Mouse (Mus musculus) gastrocnemius, postnatal 14 days (tissue): ENCODE data around the gene Hook1. TPM values are rescaled to one million over a fixed set of nuclear protein-coding genes. Genes with fewer than 3 reads are reported as not detected.
"Not testable (repeated sequence)": the region's sequence is repeated elsewhere in the genome, so short reads cannot be mapped to it uniquely, and the experiment has no call there.

Experiments
- DNase-seq: peaks from one replicate; pipeline ENCODE4 v3.0.0; 2021; ENCODE audit warnings: mixed read lengths
- intact Hi-C: fragments of 180-260 bp; cut with DNase I; formaldehyde crosslinking; loops from one replicate; pipeline ENCODE4 v1.15.1; 2025; ENCODE audit warnings: low total_unique reads
- long read RNA-seq, 2 experiments: library from polyadenylated mRNA; stranded (forward); transcript quantifications; one replicate each; pipeline ENCODE4 v2.0.0; 2021
- total RNA-seq, 2 experiments: library from RNA; stranded (reverse); gene quantifications; 2 replicates each; pipeline ENCODE4 v1.2.3; 2021

Hook1 gene
- total RNA-seq: 1 to 10 TPM; 5.5 to 7.1 TPM
- long read RNA-seq, experiment 1, partial matches to known transcripts: 0 of 2 reads
- long read RNA-seq, experiment 1, other reads (novel, unspliced or antisense): 2 of 2 reads
- long read RNA-seq, experiment 2, full-length matches to known transcripts: 1 of 3 reads
- long read RNA-seq, experiment 2, partial matches to known transcripts: 0 of 3 reads
- long read RNA-seq, experiment 2, other reads (novel, unspliced or antisense): 2 of 3 reads

DNA sequence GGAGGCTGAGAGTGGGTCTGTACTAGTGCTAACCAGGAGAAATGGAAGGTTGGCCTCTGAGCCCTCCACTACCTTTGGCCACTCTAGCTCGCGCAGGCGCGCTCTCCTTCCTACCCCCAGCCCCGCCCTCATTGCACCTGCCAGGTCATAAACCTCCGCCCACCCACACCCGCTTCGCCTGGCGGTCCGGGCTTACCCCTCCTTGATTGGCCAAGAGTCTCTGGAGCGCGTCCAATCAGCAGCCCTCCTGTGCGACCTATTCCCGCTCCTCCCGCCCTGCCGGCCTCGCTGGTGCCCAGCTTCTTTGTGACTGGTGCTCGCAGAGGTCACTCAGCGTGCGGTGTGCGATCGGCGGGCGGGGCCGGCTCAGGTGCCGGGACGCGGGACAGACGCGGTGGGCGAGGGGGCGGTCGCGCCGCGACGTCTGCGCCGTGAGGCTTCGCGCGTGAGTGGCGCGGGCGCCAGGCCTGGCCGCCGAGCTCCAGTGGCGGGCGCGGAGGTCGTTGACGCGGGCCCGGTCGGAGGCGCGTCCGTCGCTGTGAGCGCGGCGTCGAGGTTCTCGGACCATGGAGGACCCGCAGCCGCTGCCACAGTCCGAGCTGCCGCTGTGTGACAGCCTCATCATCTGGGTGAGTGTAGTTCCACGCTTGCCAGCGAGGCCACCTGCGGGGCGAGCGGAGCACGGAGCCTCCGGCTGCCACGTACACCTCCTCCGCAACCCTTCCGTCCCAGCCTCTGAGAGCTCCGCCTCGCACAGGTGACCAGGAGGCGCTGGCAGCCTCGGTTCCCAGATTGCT, at the start of gene Hook1:
Gene Hook1 (plus strand): TSS at position 313 of the 797 bp plus-strand sequence.
- intact Hi-C loops: no loop called here
- peak; percentile 84 for DNase-seq

GRCm38 (mm10) chr4:95917703-95918102, 49.3 kb upstream of the Hook1 start:
- intact Hi-C loops: no loop called here
- no peak for DNase-seq

DNA sequence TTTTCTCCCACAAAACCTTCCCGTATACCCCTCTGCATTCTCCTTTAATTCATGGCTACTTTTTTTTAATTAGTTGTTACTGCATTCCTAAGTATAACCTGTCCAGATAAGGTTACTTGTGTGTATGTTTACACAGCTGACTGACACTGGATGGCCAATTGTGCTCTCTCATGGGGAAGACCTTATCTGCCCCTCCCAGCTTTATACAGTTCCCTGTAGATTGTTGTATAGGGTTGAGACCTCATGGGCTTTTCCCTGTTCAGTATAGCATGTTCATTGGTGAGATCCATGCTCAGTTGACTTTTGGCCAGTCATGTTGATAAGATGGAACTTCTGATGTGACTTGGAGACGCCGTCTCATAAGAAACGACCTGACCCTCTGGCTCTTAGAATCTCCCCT, 46.6 kb upstream of the Hook1 start:
- no peak for DNase-seq
- intact Hi-C loops: no loop called here

DNA sequence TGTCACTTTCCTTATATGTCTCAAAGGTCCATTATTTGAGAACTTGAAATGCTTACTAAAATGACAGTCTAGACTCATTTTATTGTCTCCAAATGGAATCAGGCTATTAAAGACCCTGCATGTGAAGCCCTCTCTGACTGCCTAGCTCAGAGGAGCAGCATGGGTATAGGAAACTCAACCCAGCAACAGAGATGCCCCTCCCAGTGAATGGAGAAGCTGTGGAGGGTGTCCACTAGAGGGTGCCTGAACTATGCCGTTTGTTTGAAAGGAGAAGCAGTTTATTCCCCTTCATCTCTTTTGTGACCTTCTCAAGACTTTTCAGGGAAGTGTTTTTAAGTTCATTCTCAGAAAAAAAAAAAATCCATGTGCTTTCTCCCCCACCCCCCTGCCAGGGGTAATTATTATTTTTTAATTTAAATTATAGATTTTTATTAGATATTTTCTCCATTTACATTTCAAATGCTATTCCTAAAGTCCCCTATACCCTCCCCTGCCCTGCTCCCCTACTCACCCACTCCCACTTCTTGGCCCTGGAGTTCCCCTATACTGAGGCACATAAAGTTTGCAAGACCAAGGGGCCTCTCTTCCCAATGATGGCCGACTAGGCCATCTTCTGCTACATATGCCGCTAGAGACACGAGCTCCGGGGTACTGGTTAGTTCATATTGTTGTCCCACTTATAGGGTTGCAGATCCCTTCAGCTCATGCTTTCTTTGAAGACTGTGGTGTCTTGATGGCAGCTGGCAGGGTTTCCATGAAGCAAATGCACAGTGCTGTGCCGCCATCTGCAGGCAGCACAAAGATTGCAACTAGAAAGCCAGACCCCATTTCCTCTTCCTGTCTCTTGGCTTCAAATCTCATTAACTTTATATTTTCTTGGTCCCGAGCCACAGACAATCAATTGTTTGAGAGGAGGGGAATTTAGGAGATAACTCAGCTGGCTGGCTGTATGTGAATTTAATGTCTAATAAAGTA, 42.5 kb upstream of the Hook1 start:
- peak; percentile 70 for DNase-seq
- intact Hi-C loops: loop anchor here (5.0 kb wide), 1 partner anchor 917 kb away; no protein-coding TSS in a partner anchor

DNA sequence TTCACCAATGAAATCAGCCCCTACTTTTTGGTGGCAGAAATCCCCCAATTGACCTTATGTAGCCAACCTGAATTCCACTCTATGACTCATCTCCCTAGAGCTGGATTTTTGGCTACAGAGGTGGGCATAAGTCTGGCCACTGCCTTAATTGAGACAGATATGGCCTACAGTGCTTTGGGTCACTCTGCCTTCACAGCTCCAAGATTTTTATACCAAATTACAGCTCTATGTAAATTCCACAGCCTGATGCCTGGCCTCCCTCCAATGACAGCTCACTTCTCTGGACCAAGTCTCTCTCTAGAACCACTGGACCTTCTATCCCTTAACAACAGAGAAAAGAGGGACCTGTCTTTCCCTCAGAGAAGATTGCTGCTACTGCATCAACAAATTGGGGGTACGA, 38.2 kb upstream of the Hook1 start:
- no peak for DNase-seq
- intact Hi-C loops: loop anchor here (5.0 kb wide), 1 partner anchor 922 kb away; no protein-coding TSS in a partner anchor

GRCm38 (mm10) chr4:95929936-95930335, 37.1 kb upstream of the Hook1 start:
- intact Hi-C loops: loop anchor here (5.0 kb wide), 1 partner anchor 923 kb away; no protein-coding TSS in a partner anchor
- no peak for DNase-seq

- intact Hi-C loops: no loop called here
- DNase-seq: no peak
Measured at GRCm38 (mm10) chr4:95931331-95931730, 35.7 kb upstream of the Hook1 start.

- intact Hi-C loops: no loop called here
- no peak for DNase-seq
Measured at GRCm38 (mm10) chr4:95933801-95934356, 33.2 kb upstream of the Hook1 start.

GRCm38 (mm10) chr4:95934384-95935035, 32.5 kb upstream of the Hook1 start:
- intact Hi-C loops: no loop called here
- DNase-seq: no peak

GRCm38 (mm10) chr4:95938701-95939100, 28.3 kb upstream of the Hook1 start:
- no peak for DNase-seq
- intact Hi-C loops: no loop called here

DNA sequence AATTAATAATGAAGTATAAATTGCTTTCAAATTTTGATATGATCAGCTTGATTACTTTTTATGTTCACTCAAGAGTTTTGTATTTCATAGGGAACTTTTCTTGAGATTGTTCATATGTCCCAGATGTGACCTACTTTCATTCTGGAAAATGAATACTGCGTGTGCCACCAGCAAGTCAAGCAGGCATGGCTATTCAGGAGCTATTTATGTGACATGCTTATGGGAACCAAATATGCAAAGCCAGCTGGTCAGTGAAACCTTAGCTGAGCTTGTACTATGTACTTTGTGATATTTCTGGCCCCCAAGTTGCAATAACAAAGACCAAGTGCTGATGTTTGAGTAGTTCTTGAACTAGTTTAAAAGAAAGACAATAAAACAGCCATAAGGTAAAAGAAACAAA, 19.1 kb upstream of the Hook1 start:
- intact Hi-C loops: no loop called here

GRCm38 (mm10) chr4:95953328-95953727, 13.7 kb upstream of the Hook1 start:
- no peak for DNase-seq
- intact Hi-C loops: no loop called here

More for the DNA sequence above, 19.1 kb upstream of the Hook1 start:
- no peak for DNase-seq

GRCm38 (mm10) chr4:95982221-95982620, 15.2 kb downstream of the Hook1 start:
- intact Hi-C loops, DNase-seq: not testable (repeated sequence)

DNA sequence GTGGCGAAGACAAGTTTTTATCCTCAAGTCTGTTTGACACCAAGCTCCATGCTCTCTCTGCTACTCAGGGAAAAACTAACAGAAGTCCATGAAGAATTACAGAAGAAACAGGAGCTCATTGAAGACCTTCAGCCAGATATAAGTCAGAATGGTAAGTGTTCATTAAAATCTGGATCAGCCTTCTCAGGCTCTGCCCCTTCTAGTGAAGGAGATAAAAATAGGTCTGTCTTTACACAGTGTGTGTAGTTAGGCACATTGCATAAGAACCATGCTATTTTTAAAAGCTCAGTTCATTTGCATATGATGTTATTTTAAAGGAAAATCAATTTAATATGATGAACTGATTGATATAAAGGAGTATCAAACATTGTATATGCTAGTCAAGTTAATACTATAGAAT, 49.8 kb downstream of the Hook1 start:
- DNase-seq: no peak
- intact Hi-C loops: no loop called here

DNA sequence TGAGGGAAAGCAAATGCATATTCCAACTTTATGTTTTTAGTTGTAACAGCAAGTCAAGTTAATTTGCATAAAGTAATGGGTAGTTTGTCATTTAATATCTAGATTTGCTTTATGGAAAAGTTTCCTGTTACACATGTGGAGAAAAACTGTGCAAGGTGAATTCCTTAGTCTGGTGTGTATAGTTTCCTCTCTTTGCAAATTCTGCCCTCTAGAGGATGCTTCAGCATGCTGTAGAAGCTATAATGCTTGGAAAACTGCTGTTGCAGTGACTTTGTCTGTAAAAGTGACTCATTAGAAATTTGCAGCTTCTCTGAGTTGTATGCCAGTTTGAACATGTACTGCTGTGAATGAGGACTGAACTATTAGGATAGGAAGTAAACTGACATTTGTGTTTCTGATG, 55.8 kb downstream of the Hook1 start:
- no peak for DNase-seq
- intact Hi-C loops: no loop called here

DNA sequence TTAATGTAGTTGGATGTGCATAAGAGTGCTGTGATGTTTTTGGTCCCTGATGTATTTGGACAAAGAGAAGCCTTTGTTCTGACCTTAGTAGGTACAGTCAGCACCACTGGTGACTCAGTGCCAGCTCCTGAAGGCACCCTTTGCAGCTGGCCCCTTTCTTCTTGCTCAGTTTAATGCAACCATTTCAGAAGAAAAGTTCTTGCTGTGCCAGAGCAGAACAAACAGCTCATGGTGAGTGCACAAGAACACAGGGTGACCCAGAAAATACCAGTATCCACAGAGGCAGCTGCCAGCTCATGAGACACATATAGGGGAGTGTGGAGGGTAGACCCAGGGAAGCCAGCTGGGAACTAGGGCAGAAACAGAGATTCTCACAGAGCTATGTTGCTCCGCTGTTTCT, 61.4 kb downstream of the Hook1 start:
- intact Hi-C loops: no loop called here
- DNase-seq: no peak

GRCm38 (mm10) chr4:96060106-96060505, 93.1 kb downstream of the Hook1 start:
- no peak for DNase-seq
- intact Hi-C loops: no loop called here

- no peak for DNase-seq
- intact Hi-C loops: no loop called here
Measured at GRCm38 (mm10) chr4:96062045-96062444, 95.0 kb downstream of the Hook1 start.
